Mouse (Mus musculus) lung, postnatal 25 days (tissue): ENCODE data around the gene Gatad2b.
"Not testable (repeated sequence)": the region's sequence is repeated elsewhere in the genome, so short reads cannot be mapped to it uniquely, and the experiment has no call there.

Source experiments
- DNase-seq: peaks from one replicate; pipeline ENCODE4 v3.0.0; 2022; ENCODE audit warnings: low spot score

Gene Gatad2b

DNA sequence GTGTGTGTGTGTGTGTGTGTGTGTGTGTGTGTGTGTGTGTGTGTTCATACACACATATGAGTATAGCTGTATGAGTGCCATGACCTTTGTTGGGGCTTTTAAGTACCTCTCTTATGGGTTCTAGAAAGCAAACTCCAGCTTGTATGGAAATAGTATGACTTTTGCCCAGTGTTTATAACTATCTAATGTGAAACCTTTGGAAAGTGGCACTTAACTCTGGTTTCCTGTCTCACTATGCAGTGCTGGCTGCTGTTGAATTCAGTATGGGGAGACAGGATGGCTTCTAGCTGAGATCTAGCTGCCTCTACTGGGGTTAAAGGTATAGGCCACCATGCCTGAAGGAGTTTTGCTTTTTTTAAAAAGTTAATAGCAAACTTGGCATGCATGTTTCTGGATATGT, 16.6 kb downstream of the Gatad2b start:
- DNase-seq: no peak

DNA sequence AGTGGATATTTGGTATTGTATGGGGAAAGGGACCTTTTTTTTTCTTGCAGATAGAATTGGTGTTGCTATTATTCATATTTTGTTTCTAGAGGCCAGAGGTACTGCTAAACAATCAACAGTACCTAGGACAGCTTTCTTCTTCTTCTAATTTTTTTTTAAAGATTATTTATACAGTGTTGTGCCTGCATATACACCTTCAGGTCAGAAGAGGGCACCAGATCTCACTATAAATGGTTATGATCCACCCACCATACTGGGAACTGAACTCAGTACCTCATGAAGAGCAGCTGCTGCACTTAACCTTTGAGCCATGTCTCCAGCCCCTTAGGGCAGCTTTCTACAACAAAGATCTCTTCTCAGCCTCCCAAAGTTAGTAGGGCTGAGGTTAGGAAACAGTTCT, 20.4 kb downstream of the Gatad2b start:
- DNase-seq: peak; percentile 6

DNA sequence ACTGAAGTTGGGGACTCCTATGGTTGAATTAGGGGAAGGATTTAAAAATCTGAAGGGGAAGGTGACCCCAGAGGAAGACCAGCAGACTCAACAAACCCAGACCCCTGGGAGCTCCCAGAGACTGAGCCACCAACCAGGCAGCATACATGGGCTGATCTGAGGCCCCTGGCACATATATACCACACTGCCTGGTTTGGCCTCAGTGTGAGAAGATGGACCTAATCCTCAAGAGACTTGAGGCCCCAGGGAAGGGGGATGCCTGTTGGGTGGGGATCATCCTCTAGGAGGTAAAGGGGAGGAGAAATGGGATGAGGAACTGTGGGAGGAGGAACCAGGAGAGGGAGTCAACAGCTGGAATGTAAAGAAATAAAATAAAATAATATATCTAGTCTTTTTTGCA, 21.3 kb downstream of the Gatad2b start:
- no peak for DNase-seq

DNA sequence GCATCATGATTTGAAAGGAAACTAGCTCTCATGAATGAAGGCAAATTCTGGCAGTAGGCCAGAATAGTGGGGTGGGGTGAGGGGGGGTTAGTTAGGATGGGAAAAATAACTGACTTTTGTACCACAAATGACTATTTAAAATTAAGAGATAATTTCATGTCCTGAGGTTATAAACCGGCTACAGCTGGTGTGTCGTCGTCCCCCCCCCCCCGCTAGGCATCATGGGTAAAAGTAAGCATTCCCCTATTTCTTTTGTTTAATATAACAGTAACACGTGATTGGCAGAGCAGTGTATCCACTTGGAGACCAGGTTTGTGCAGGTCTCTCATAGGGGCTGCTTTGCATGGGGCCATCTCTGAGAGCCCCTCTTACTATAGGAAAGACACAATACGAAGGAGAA, 29.3 kb downstream of the Gatad2b start:
- DNase-seq: no peak

DNA sequence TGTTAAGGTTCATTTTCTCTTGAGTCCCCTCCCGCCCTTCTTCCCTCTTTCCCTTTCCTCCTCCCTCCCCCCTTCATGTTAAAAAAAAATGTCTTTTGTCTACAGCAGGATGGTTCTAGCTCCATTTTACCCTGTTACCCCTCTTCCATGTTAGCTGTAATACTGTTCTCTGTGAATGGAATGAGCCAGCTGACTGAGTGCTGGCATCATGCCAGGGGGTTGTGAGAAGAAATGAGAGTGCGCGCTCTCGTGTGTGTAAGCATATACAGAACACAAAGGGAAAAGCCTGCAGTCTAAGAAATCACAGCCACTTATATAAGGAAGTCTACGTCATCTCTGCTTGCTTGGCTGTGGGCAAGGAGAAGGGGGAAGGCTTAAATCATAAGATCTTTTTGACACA, 30.1 kb downstream of the Gatad2b start:
- DNase-seq: peak; percentile 77

DNA sequence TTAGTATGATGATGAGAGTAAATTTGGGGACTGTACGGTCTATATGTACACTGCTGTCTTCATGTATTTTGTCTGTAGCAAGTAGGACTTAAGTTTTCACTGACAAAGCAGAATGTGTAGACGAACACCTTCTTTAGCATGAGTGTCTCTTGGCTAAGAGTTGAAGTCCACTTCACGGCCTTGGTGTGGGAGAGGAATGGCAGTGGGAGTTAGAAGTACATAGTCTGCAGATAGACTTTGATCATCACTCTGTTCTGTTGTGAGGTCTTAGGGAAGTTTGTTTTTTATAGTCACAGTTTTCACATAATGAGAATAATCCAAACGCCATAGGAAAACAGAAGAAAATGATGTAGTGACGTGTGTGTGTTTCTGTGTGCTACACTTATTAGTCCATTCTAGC, 39.5 kb downstream of the Gatad2b start:
- DNase-seq: no peak

DNA sequence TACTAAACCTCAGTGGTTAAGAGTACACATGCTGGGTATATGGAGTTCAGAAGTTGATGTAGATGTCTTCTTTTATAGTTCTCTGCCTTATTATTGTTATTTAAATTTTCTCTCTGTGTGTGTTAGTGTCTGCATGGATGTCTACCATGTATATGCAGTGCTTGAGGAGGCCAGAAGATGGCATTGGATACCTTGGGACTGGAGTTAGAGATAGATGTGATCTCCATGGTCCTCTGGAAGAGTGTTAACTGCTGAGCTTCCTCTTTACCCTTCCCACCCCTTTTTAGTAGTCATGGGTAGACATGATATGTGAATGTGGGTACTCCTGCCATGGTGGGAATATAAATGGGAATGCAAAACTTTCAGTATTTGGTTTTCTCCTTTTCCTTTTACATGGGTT, 42.5 kb downstream of the Gatad2b start:
- no peak for DNase-seq

DNA sequence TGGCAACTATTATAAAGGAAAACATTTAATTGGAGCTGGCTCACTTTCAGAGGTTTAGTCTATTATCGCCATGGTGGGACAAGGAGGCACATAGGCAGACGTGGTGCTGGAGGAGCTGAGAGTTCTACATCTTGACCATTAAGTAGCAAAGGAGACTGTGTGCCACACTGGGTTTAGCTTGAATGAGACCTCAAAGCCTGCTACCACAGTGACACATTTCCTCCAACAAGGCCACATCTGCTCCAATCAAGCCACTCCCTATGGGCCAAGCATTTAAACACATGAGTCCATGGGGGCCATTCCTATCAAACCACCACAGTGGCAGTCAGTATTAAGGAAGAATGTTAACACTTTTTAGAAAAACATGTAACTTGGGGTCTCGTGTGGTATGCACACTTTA, 45.2 kb downstream of the Gatad2b start:
- DNase-seq: no peak

DNA sequence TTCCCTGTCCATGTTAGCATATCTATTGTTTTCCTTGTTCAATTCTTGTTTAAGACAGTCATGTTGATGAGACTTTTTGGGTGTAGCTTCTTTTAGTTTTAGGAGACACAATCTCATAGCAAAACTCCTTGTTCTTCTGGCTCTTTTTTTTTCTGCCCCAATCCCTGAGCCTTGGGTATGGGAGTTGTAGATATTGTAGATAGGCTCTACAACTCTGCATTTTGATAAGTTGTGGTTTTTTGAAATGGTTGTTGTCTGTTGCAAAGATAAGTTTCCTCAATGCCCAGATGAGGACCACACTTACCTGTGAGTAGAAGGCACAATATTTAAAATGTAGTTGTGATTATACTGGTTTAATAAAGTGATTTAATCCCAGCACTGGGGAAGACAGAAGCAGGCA, 47.2 kb downstream of the Gatad2b start:
- DNase-seq: no peak

DNA sequence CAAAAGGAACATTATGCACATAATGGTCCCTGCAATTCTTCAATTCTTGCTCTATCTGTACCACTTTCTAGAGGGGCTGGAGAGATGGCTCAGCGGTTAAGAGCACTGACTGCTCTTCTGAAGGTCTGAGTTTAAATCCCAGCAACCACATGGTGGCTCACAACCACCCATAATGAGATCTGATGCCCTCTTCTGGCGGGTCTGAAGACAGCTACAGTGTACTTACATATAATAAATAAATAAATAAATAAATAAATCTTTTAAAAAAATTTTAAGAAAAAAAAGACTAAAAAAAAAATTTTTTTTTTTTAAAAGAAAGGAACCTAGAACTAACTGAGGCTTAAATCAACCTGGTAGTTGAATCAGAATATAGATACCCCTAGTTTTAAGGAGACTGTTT, 49.9 kb downstream of the Gatad2b start:
- not testable (repeated sequence) for DNase-seq

DNA sequence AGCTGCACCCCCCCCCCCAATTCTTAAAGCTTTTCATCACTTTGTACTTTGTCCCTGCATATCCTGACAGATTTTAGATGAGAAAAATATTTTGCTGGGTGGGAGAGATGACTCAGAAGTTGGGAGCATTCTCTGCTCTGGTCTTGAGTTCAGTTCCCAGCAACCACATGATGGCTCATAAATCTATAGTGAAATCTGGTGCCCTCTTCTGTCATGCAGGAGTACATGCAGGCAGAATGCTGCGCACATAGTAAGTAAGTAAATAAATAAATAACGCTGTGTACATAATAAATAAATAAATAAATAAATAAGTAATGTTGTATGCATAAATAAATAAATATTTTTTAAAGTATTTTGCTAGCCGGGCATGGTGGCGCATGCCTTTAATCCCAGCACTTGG, 54.9 kb downstream of the Gatad2b start:
- no peak for DNase-seq

DNA sequence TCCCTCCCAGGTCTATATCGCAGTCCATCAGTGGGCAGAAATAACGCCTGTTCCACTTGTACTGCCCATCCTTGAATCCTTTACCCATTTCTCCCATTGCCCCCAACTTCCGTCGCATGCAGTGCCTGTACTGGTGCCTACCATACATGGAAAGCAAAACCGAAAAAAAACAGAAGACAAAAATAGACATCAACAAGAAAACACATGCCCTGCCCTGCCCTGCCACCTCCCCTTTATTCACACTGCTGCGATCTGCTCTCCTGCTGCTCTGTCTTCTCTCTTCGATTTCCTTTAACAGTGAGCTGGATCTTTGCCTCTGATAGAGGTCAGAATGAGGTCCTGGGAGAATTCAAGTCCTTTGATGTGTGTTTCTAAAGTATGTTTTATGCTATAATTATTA, 65.0 kb downstream of the Gatad2b start:
- DNase-seq: no peak

DNA sequence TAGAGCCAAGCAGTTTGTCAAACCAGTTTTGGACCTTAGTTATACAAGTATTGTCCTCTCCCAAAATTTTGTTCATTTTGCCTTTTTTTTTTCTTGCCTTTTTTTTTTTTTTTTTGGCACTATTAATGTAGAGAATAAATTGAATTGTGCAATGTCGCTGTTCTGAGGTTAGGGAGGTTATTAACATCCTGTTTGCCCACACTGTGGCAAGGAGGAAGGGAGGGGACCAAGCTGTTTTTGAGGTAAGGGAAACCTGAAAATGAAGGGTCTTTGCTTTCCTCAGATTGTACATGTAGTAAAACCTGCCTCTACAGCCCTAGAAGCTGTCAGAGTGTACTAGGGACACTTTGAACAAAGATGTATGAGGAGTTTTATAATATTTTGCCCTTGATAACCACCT, 66.3 kb downstream of the Gatad2b start:
- DNase-seq: no peak

DNA sequence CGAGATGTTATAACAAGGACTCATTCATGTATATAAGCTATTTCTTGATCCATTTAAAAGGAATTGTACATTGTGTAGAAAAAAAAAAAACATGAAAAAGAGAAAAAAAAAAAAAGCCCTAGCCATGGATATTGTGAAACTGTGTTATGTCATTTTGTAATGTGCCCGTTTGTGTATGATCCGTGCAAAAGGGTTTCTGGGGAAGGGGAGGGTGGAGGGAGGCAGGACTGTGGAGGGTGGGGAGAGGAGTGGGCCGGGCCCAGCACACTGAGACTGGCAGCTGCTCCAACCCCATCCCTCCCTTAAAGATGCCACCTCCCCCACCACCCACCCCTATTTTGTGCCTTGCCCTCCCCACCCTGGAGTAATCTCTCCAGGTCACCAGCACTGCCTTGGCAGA, 68.5 kb downstream of the Gatad2b start:
- DNase-seq: no peak

DNA sequence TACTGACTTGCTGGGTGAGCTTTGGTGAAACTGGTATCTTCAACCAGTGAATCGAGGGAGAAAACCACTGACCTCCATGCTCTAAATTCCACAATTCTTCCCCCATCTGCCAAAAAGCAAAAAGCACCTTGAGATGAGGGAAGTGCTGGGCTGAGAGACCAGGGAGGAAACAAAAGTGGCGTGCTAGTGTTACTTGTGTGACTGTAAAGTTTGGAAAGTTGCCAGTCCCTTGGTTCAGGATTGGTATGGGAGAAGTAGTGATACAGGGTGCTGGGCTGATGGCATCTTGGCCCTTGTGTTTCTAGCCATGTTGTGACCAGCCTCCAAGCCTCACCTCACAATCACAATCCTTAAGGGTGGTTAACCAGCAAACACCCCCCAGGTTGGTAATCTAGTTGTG, 69.4 kb downstream of the Gatad2b start:
- DNase-seq: no peak

DNA sequence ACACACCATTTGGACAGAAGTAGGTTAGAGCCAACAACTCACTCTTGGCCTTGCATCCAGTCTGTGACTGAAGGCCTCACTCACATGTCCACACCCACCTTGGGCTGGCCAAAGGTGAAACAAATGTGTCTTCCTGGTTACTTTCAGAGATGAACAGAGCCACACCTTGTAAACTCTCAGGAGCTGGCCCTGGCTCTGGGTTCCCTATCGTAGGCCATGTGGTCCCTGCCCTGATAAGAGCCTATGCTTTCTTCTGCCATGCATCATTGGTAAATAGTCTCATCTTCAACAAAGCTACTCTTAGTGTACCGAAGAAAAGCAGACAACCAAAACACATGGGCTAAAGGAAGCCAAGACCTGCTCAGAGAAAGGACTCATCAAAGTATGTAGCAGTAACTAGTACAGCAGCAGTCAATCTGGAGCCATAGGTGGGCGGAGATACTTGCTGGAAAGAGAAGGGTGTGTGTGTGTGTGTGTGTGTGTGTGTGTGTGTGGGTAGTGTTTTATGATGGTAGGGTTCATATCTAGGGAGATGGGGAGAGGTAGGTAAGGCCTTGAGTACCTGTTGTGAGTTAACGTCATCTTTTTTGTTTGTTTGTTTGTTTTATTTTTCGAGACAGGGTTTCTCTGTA, 74.1 kb downstream of the Gatad2b start:
- DNase-seq: no peak

DNA sequence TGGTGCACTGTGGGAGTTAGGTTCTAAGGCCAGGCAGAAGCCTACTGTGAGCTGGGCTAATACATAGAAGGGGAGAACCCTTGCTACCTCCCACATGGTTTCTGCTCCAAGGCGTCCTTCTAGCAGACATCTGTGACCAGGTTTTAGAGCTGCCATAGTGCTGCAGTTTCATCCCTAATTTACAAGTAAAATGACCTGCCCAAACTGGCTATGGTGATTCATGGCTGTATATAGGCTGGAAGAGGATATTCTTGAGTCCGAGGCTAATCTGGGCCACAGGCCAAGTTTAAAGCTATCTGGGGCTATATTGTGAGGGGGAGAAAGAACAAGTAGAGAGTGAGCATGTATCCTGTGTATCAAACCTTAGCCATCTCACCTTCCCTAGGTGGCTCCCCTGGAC, 76.1 kb downstream of the Gatad2b start:
- DNase-seq: no peak

DNA sequence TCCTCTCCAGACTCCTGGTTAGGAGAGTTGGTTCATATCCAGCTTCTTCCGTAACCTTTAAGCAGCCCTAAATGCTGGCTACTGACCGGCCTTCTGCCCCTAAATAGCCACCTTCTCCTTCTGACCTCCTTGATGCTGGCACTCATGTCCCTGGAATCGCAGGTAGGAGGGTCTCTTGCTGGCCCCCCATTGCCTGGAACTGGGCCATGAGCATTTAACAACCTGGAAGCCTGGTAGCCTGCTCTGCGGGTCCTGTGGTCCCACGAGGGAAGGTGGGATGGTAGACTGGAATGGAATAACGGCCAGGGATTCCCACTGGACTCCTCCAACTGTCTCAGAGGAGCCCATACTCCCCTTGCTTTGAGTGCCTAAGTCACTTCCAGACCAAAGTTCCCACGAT, 78.9 kb downstream of the Gatad2b start:
- DNase-seq: no peak

DNA sequence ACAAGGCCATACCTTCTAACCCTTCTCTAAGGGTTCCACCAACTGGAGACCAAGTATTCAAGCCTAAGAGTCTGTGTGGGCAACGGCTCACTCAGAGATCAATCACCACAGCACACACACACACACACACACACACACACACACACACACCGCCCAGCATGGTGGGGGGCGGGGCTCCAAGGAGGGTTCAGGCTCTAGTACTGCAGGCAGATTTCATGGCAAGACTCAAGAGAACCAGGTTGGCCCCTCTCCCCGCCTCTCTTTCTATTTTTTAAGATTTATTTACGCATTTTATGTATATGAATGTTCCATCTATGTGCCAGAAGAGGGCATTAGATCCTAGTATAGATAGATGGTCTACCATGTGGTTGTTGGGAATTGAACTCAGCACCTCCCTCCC, 79.8 kb downstream of the Gatad2b start:
- no peak for DNase-seq

DNA sequence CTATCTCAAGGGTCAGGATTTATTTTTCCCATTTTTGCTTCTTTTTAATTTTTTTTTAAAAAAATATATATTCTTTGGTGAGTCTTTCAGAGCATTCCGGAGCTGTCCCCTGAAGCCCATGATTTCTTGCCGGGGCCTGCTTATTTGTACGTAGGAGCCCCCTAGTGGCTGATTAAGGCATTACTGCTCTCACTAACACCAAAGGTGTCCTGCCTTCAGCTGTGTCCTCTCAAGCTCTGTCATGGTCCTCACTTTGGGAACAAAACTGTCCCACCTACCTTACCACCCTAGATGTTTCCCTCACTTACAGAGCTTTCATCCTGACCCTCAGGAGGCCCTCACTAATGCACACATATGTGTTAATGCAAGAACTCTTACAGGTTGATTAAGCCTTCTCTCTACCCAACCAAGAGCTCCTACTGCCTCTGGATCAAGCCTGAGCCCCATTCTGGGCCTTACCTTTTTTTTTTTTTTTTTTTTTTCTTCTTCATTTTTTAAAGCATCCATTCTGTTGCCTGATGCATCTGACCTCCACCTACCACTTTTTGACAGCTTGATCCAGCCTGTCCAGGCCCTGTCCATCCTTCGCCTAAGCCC, 80.6 kb downstream of the Gatad2b start:
- DNase-seq: peak; percentile 84

DNA sequence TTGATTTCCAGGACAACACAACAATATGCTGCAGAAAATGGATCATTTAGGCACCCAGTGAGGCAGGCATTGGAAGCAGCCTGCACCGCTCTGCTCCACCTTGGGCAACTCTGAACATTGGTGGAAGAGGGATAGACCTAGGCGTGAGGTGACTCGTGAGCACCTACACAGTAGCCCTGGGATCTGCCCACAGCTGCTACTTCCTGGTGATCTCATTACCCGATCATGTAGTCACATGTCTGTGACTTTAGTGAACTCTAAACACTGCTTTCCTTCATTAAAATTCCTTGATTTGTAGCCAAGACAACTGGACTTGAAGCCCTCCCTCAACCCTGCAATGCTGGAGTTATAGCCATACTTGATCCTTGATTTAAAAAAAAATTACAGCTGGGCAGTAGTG, 81.4 kb downstream of the Gatad2b start:
- DNase-seq: no peak

DNA sequence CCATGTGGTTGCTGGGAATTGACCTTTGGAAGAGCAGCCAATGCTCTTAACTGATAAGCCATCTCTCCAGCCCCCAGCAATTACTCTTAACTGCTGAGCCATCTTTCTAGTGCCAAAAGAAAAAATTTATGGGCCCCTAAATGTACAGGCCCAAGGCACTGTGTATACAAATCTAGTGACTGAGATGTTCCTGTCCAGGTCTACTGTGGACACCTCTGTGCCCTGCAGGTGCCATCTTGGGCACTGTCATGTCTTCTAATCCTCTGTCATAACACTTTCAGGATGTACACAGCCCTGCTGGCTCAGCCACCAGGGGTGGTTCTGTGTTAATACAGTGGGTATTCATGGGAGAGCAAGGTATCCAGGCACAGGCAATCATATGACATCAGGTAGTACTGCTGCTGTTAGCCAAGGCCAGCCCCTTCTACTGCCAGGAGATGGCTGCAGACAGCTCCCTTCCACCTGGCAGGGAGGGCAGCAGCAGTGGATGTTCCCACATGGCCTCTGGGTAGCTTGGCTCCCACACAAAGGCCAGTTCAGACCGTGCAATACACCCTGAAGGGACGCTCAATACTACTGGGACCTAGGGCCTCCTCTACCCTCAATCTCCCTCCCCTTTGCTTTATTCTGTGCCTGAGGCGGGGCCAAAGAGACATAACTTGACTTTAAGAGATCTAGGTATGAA, 82.7 kb downstream of the Gatad2b start:
- no peak for DNase-seq

DNA sequence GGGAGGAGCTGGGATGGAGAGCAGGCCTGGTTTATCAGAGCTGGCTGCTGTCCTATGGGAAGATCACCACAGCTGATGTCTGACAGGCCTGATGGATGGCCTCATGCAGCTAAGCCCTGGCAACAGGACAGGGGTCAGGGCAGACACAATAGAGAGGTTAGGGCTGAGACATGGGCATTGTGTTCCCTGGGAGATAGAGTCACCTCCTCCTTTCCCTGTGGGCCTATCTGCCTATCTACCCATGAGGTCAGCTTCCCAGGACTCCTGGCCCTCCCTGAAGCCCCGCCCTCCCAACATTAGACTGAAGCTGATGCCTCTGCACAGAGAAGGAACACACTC, 83.2 kb downstream of the Gatad2b start:
- DNase-seq: no peak

DNA sequence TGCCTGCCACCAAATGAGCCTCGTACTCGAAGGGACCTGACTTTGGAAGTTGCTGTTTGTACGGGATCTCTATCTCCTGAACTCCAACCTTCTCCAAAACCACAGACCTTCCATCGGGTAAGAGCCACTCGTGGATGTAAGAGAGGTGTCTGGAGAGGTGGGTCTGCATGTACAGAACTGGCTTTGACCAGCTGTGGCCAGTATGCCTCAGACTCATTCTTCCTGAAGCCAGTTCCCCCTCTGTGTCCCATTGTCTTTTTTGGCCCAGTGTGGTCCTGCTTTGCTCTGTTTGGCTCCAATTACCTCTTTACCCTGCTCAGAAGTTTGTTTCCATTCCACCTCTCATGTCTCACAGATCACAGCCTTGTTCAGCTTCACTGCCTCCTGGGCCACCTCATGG, 85.5 kb downstream of the Gatad2b start:
- no peak for DNase-seq
